Mouse (Mus musculus): ENCODE measurements at regions not wholly inside any gene's neighbourhood (a gene's known extent, or its start where the extent isn't known, plus 50 kb on each side); places are given as distances from the start of the nearest gene placed in this dataset.

DNA sequence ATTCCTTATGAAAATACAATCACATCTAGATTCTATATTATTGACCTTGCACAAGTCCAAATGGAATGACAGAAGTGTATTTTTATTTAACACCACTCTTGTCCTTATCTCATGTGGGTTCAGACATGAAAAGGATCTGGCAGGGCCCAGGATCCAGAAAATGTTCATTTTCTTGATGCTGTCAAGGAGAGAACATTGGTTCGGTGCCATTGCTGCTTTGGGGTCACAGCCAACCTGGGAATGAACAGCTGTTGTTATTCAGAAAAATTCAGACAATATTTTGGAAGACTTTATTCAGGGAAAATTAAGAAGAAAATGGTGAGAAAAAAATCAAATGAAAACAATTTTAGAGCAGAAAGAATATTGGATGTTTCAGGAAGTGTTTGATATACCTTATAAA, 590.0 kb downstream of the Iqcm start:
- intact Hi-C loops (cut with DNase I): no loop called here

GRCm38 (mm10) chr8:76052003-76052402, 603.5 kb downstream of the Iqcm start:
- intact Hi-C loops (cut with DNase I): no loop called here

- intact Hi-C loops (cut with DNase I): loop anchor here (10.0 kb wide), 1 partner anchor 1247 kb away; no protein-coding TSS in a partner anchor
Measured at GRCm38 (mm10) chr8:76067721-76068120, 619.2 kb downstream of the Iqcm start.

- intact Hi-C loops (cut with DNase I): no loop called here
Measured at GRCm38 (mm10) chr8:76072671-76073351, 624.3 kb downstream of the Iqcm start.

GRCm38 (mm10) chr8:76120587-76121145, 672.2 kb downstream of the Iqcm start:
- intact Hi-C loops (cut with DNase I): no loop called here

DNA sequence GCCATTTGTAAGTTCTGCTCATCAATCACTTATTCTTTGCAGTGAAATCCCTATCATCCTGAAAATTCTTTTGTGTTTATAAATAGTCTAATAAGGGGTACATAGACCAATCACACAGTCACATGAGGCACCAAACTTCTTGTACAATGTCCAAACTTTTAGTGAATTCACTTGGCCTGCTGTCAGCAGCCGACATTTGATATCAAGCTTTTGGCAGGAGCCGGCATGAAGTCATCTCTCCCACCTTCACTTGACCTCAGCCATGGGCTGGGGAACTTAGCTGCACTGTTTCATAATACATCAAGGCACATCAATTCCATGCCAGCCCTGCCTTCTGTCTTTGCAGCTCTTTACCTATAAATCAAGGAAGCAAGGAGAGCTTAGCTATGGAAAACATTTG, 679.0 kb downstream of the Iqcm start:
- intact Hi-C loops (cut with DNase I): no loop called here

DNA sequence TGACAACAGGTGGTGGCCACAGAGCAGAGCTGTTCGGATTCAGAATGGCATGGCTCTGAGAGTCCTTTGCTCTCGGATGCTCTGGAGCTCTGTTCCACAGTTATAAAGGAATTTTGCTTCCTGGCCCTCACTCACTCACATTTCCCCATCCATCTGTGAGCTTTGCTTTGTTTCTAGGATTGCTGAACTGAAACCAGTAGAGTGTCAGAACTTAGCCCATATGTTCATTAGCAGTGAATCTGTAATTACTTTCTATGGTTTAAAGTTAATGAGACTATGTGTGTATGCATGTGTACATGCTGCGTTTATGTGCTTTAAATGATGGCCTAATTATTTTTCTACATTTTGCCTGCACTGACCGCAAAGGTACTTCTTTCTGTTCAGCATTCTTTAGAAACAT, 688.7 kb downstream of the Iqcm start:
- intact Hi-C loops (cut with DNase I): no loop called here

- intact Hi-C loops (cut with DNase I): no loop called here
Measured at GRCm38 (mm10) chr8:76148681-76149080, 700.2 kb downstream of the Iqcm start.

GRCm38 (mm10) chr8:76182520-76182919, 716.7 kb upstream of the Nr3c2 start:
- intact Hi-C loops (cut with DNase I): no loop called here

DNA sequence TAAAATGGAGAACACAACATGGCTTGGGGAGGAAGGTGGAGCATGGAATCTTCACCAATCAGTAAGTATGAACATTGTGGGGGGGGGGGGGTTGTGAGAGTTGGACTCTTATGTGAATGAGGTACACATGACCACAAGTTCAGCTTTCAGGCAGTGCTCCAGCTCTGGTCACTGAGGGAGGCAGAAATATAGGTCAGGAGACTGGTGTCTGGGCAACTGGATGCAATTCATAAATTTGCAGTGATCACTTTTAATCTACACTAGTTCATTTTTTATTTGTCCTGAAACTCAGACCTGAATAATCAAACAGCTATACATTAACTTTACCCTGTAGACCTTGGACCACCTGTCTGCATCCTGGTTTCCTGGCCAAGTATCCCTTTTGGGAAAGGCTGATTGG, 715.4 kb upstream of the Nr3c2 start:
- intact Hi-C loops (cut with DNase I): no loop called here

GRCm38 (mm10) chr8:76187293-76187692, 711.9 kb upstream of the Nr3c2 start:
- intact Hi-C loops (cut with DNase I): no loop called here

DNA sequence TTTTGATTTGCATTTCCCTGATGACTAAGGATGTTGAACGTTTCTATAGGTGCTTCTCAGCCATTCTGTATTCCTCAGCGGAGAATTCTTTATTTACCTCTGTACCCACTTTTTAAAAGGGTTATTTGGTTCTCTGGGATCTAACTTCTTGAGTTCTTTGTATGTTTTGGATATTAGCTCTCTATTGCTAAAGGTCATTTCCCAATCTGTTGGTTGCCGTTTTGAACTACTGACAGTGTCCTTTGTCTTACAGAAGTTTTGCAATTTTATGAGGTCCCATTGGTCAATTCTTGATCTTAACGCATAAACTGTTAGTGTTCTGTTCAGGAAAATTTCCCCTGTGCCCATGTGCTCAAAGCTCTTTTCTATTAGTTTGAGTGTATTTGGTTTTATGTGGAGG, 687.4 kb upstream of the Nr3c2 start:
- intact Hi-C loops (cut with DNase I): no loop called here

DNA sequence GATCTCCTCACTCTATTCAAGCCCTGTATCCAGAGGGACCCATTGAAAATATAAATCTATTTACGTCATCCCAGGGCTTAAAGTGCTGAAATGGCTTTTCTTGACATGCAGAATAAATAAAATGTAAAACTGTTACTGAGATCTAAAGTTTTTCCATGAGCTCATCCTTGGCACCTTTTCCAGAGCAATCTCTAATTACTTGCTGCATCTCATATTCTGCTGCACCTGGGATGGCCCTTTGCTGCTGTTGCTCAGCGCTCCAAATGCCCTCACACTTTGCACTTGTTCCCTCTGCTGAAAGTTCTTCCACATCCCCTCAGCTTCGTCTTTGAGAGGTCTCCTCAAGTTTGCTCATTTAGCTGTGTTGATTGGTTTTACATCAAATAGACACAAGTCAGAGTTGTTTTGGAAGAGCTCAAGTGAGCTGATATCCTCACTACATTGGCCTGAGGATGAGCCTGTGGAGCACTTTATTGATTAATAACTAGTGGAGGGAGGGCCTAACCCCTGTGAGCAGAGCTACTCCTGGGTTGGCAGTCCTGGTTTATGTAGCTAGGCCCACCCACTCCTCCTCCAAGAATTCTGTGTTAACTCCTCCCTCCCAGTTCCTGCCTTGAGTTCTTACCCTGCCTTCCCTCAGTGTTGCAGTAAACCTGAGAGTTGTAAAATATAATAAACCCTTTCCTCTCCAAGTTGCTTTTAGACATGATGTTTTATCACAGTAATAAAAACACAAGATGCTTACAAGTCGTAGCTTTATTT, 681.2 kb upstream of the Nr3c2 start:
- intact Hi-C loops (cut with DNase I): no loop called here

DNA sequence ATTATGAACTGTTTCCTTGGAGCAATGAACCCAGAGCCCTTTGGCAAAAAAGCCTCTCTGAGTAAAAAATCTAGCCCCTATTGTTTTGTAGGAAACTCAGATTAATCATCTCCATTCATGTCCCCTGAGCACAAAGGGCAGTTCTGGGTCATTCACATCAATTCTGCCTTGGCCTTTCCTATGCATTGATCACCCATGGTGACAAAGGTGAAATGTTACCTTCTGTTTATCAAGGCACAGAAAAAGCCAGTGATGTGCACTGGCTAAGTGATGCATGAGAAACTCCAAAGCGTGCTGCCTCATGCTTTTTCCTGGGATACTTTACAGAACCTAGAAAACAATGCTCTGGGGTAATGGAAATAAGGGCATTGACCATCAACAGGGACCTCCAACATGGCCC, 668.4 kb upstream of the Nr3c2 start:
- intact Hi-C loops (cut with DNase I): no loop called here

DNA sequence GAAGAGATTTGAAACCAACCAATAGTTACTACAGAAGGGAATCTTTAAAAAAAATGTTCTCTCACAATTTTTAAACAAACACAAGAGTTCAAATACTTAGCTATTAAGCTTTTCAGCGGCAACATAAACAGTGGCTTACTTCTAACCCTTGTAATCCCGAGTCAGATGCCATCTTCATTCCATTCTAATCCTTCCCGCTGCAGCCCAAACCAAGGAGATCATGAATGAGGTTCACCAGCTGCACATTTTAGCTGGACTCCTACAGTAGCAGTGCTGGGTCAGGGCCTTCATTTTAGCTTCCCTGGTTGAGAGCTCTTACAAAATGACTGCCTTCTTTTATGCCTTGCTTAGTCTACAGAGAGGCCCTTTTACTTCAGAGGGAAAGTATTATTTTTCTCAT, 650.0 kb upstream of the Nr3c2 start:
- intact Hi-C loops (cut with DNase I): no loop called here

- intact Hi-C loops (cut with DNase I): no loop called here
Measured at GRCm38 (mm10) chr8:76252161-76253010, 646.9 kb upstream of the Nr3c2 start.

All from adrenal gland (tissue).